Mouse (Mus musculus): ENCODE measurements around the gene Tcp11. TPM values are rescaled to one million over a fixed set of nuclear protein-coding genes. Genes with fewer than 3 reads are reported as not detected.

Gene Tcp11
- polyA plus RNA-seq, 1 experiment from 2014 or later = 4.9 TPM

DNA sequence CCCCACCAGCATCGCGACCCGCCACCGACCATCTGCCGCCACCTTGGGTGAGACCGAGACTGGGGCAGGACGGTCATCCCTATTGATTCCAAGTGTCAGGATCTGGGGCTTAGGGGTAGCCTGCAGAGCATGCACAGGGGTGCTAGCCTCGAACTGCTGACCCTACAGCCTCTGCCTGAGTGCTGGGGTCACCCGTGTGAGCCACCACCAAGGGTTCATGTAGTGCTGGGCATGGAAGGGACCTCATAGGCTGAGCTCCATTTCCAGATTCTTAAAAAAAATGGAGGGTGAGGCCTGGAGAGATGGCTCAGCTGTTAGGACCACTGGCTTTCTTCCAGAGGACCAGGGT is 352 bp upstream of the Tcp11 start:
- 19% methylated on average over 9 of the region's 9 CpGs for WGBS
- no peak; the same call in 1 of the 2 replicates for ATAC-seq (ENCODE audit: low FRiP score, low TSS enrichment)
- H3K4me1 ChIP-seq (ENCODE audit: control insufficient read depth, insufficient read depth, low read length) = peaks cover 6% of the 10 kb centered on the region; the same call in 1 of the 2 replicates

DNA sequence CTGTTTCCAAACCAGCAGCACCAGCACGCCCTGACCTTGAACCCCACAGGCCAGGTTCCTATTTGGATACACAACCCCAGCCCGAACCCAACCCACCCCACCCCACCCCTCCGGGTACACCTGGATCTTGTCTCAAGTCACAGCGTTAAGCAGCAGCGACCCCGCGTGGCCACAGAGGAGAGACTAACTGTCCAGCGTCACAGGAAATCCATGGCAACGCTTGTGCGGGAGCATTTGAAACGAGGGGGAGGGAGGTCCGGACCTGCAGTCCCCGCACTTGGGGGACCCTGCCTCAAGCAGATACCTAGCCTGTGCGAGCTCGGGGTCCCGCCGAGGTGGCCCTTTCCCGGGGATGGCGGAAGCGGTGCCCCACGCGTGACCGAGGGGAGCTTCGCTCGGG is 821 bp downstream of the Tcp11 start:
- peak overlapping the region; percentile 59; the same call in 1 of the 2 replicates for H3K27ac ChIP-seq (ENCODE audit: low read depth, low read length)
- H3K36me3 ChIP-seq (ENCODE audit: control insufficient read depth, insufficient read depth, low read length) = no peaks in the 10 kb centered on the region
- ATAC-seq (ENCODE audit: low FRiP score, low TSS enrichment) = peak; percentile 53
- no peaks in the 10 kb centered on the region for H3K27me3 ChIP-seq (ENCODE audit: control insufficient read depth, insufficient read depth, low read length)
- H3K4me3 ChIP-seq (ENCODE audit: low read length) = peak overlapping the region; percentile 64
- H3K4me1 ChIP-seq (ENCODE audit: control insufficient read depth, insufficient read depth, low read length) = peaks cover 6% of the 10 kb centered on the region; the same call in 1 of the 2 replicates
- H3K9me3 ChIP-seq (ENCODE audit: control insufficient read depth, low read length) = no peaks in the 10 kb centered on the region; the same call in 1 of the 2 replicates
- WGBS = under 1% methylated on average over 25 of the region's 25 CpGs
- peak overlapping the region; percentile 75 for H3K9ac ChIP-seq (ENCODE audit: low read depth, low read length)
- H3K4me2 ChIP-seq (replicated peaks; ENCODE audit: low read depth, low read length) = peak overlapping the region; percentile 100

More for the DNA sequence above, 352 bp upstream of the Tcp11 start:
- no peak overlapping the region for H3K9ac ChIP-seq (ENCODE audit: low read depth, low read length)
- H3K36me3 ChIP-seq (ENCODE audit: control insufficient read depth, insufficient read depth, low read length) = no peaks in the 10 kb centered on the region
- H3K27me3 ChIP-seq (ENCODE audit: control insufficient read depth, insufficient read depth, low read length) = no peaks in the 10 kb centered on the region
- H3K9me3 ChIP-seq (ENCODE audit: control insufficient read depth, low read length) = no peaks in the 10 kb centered on the region; the same call in 1 of the 2 replicates
- peak overlapping the region; percentile 64; the same call in 1 of the 2 replicates for H3K4me3 ChIP-seq (ENCODE audit: low read length)
- H3K27ac ChIP-seq (ENCODE audit: low read depth, low read length) = no peak overlapping the region
- H3K4me2 ChIP-seq (replicated peaks; ENCODE audit: low read depth, low read length) = peak overlapping the region; percentile 100

DNA sequence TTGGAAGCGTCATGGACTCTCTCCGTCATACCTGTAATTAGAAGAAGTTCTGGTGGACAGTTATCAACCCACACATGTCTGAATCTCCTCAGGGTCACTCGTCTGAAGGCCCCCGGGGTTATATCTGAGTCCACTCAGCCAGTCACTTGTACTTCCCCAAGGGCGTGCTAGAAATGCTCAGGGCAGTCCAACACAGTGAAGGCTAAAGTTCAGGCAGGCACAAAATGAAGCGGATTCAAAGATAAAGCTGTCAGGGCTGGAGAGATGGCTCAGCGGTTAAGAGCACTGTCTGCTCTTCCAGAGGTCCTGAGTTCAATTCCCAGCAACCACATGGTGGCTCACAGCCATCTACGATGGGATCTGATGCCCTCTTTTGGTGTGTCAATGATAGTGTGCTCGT is 2.4 kb downstream of the Tcp11 start:
- H3K27ac ChIP-seq (ENCODE audit: low read depth, low read length) = no peak overlapping the region
- ATAC-seq (ENCODE audit: low FRiP score, low TSS enrichment) = no peak
- H3K9me3 ChIP-seq (ENCODE audit: control insufficient read depth, low read length) = no peaks in the 10 kb centered on the region; the same call in 1 of the 2 replicates
- H3K9ac ChIP-seq (ENCODE audit: low read depth, low read length) = no peak overlapping the region
- 0 out of 2 replicates have a peak, but pooled peaks cover 6% of the 10 kb centered on the region for H3K4me1 ChIP-seq (ENCODE audit: control insufficient read depth, insufficient read depth, low read length)
- H3K36me3 ChIP-seq (ENCODE audit: control insufficient read depth, insufficient read depth, low read length) = no peaks in the 10 kb centered on the region
- no peaks in the 10 kb centered on the region for H3K27me3 ChIP-seq (ENCODE audit: control insufficient read depth, insufficient read depth, low read length)
- no peak overlapping the region for H3K4me2 ChIP-seq (replicated peaks; ENCODE audit: low read depth, low read length)
- no peak overlapping the region for H3K4me3 ChIP-seq (ENCODE audit: low read length)
- WGBS = 79% methylated on average over 9 of the region's 9 CpGs

GRCm38 (mm10) chr17:28074486-28074885 is 6.0 kb downstream of the Tcp11 start:
- WGBS = 65% methylated on average over 7 of the region's 7 CpGs
- ATAC-seq (ENCODE audit: low FRiP score, low TSS enrichment) = no peak
- H3K27ac ChIP-seq (ENCODE audit: low read depth, low read length) = no peak overlapping the region
- H3K4me3 ChIP-seq (ENCODE audit: low read length) = no peak overlapping the region
- H3K9ac ChIP-seq (ENCODE audit: low read depth, low read length) = no peak overlapping the region
- no peaks in the 10 kb centered on the region for H3K27me3 ChIP-seq (ENCODE audit: control insufficient read depth, insufficient read depth, low read length)
- 0 out of 2 replicates have a peak, but pooled peaks cover 5% of the 10 kb centered on the region for H3K4me1 ChIP-seq (ENCODE audit: control insufficient read depth, insufficient read depth, low read length)
- H3K9me3 ChIP-seq (ENCODE audit: control insufficient read depth, low read length) = no peaks in the 10 kb centered on the region; the same call in 1 of the 2 replicates
- H3K36me3 ChIP-seq (ENCODE audit: control insufficient read depth, insufficient read depth, low read length) = no peaks in the 10 kb centered on the region
- no peak overlapping the region for H3K4me2 ChIP-seq (replicated peaks; ENCODE audit: low read depth, low read length)

GRCm38 (mm10) chr17:28072730-28073129 is 7.7 kb downstream of the Tcp11 start:
- Histone ChIP-seq H3K36me3 (ENCODE audit: control insufficient read depth, insufficient read depth, low read length) (no peaks in the 10 kb centered on the region), H3K27ac (ENCODE audit: low read depth, low read length) (no peak overlapping the region), H3K4me2 (replicated peaks; ENCODE audit: low read depth, low read length) (no peak overlapping the region), H3K9ac (ENCODE audit: low read depth, low read length) (no peak overlapping the region), H3K4me1 (ENCODE audit: control insufficient read depth, insufficient read depth, low read length) (no peaks in the 10 kb centered on the region), H3K4me3 (ENCODE audit: low read length) (no peak overlapping the region), H3K27me3 (ENCODE audit: control insufficient read depth, insufficient read depth, low read length) (no peaks in the 10 kb centered on the region), H3K9me3 (ENCODE audit: control insufficient read depth, low read length) (no peaks in the 10 kb centered on the region; the same call in 1 of the 2 replicates)
- no peak for ATAC-seq (ENCODE audit: low FRiP score, low TSS enrichment)
- WGBS = 78% methylated on average over 2 of the region's 2 CpGs

DNA sequence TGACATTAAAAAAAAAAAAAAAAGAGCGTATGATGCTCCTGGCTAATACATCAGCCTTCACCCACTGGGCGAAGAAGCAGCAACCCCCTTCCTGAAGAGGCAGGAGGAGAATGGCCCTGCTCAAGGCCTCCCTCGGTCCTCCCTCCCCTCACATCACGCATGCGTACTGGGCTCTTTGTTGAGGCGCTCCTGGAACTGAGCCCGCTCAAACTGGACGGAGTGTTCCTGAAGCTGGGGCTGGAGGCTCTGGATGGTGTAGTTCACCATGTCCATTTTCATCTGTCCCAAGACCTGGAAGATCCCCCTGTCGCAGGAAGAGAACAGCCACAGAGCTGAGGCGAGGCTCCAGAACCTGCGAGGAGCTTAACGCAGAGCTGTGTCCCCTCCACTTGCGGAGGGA is 10.2 kb downstream of the Tcp11 start:
- no peak overlapping the region for H3K4me3 ChIP-seq (ENCODE audit: low read length)
- H3K9me3 ChIP-seq (ENCODE audit: control insufficient read depth, low read length) = no peaks in the 10 kb centered on the region
- H3K36me3 ChIP-seq (ENCODE audit: control insufficient read depth, insufficient read depth, low read length) = no peaks in the 10 kb centered on the region
- H3K27ac ChIP-seq (ENCODE audit: low read depth, low read length) = no peak overlapping the region
- no peaks in the 10 kb centered on the region for H3K27me3 ChIP-seq (ENCODE audit: control insufficient read depth, insufficient read depth, low read length)
- no peak overlapping the region for H3K4me2 ChIP-seq (replicated peaks; ENCODE audit: low read depth, low read length)
- WGBS = 88% methylated on average over 13 of the region's 13 CpGs
- H3K9ac ChIP-seq (ENCODE audit: low read depth, low read length) = no peak overlapping the region
- no peak for ATAC-seq (ENCODE audit: low FRiP score, low TSS enrichment)
- no peaks in the 10 kb centered on the region for H3K4me1 ChIP-seq (ENCODE audit: control insufficient read depth, insufficient read depth, low read length)

GRCm38 (mm10) chr17:28069446-28069845 is 11.0 kb downstream of the Tcp11 start:
- H3K9me3 ChIP-seq (ENCODE audit: control insufficient read depth, low read length) = no peaks in the 10 kb centered on the region
- H3K4me3 ChIP-seq (ENCODE audit: low read length) = no peak overlapping the region
- H3K27ac ChIP-seq (ENCODE audit: low read depth, low read length) = no peak overlapping the region
- ATAC-seq (ENCODE audit: low FRiP score, low TSS enrichment) = no peak
- H3K27me3 ChIP-seq (ENCODE audit: control insufficient read depth, insufficient read depth, low read length) = no peaks in the 10 kb centered on the region
- 7% methylated on average over 12 of the region's 12 CpGs for WGBS
- H3K9ac ChIP-seq (ENCODE audit: low read depth, low read length) = no peak overlapping the region
- H3K36me3 ChIP-seq (ENCODE audit: control insufficient read depth, insufficient read depth, low read length) = no peaks in the 10 kb centered on the region
- no peak overlapping the region for H3K4me2 ChIP-seq (replicated peaks; ENCODE audit: low read depth, low read length)
- H3K4me1 ChIP-seq (ENCODE audit: control insufficient read depth, insufficient read depth, low read length) = no peaks in the 10 kb centered on the region

- Histone ChIP-seq H3K4me3 (ENCODE audit: low read length) (no peak overlapping the region), H3K27ac (ENCODE audit: low read depth, low read length) (no peak overlapping the region), H3K27me3 (ENCODE audit: control insufficient read depth, insufficient read depth, low read length) (no peaks in the 10 kb centered on the region), H3K4me2 (replicated peaks; ENCODE audit: low read depth, low read length) (no peak overlapping the region), H3K4me1 (ENCODE audit: control insufficient read depth, insufficient read depth, low read length) (no peaks in the 10 kb centered on the region), H3K9ac (ENCODE audit: low read depth, low read length) (no peak overlapping the region), H3K36me3 (ENCODE audit: control insufficient read depth, insufficient read depth, low read length) (no peaks in the 10 kb centered on the region), H3K9me3 (ENCODE audit: control insufficient read depth, low read length) (no peaks in the 10 kb centered on the region)
- no peak for ATAC-seq (ENCODE audit: low FRiP score, low TSS enrichment)
- 80% methylated on average over 4 of the region's 4 CpGs for WGBS
Measured at GRCm38 (mm10) chr17:28067303-28067702, 13.1 kb downstream of the Tcp11 start.

GRCm38 (mm10) chr17:28063163-28063562 is 17.3 kb downstream of the Tcp11 start:
- ATAC-seq (ENCODE audit: low FRiP score, low TSS enrichment) = no peak
- no peaks in the 10 kb centered on the region for H3K4me1 ChIP-seq (ENCODE audit: control insufficient read depth, insufficient read depth, low read length)
- no peak overlapping the region for H3K4me3 ChIP-seq (ENCODE audit: low read length)
- WGBS = 88% methylated on average over 6 of the region's 6 CpGs
- H3K27ac ChIP-seq (ENCODE audit: low read depth, low read length) = no peak overlapping the region
- H3K27me3 ChIP-seq (ENCODE audit: control insufficient read depth, insufficient read depth, low read length) = no peaks in the 10 kb centered on the region
- no peaks in the 10 kb centered on the region for H3K9me3 ChIP-seq (ENCODE audit: control insufficient read depth, low read length)
- H3K36me3 ChIP-seq (ENCODE audit: control insufficient read depth, insufficient read depth, low read length) = peaks cover 16% of the 10 kb centered on the region
- H3K4me2 ChIP-seq (replicated peaks; ENCODE audit: low read depth, low read length) = no peak overlapping the region
- H3K9ac ChIP-seq (ENCODE audit: low read depth, low read length) = no peak overlapping the region

Data from kidney, embryonic 14.5 days (tissue).